Mouse (Mus musculus): Measurements from ENCODE around the gene Mon1a. TPM values are rescaled to one million over a fixed set of nuclear protein-coding genes. Genes with fewer than 3 reads are reported as not detected.

Mon1a gene
- polyA plus RNA-seq, 1 experiment from 2014 or later = 5.8 TPM

DNA sequence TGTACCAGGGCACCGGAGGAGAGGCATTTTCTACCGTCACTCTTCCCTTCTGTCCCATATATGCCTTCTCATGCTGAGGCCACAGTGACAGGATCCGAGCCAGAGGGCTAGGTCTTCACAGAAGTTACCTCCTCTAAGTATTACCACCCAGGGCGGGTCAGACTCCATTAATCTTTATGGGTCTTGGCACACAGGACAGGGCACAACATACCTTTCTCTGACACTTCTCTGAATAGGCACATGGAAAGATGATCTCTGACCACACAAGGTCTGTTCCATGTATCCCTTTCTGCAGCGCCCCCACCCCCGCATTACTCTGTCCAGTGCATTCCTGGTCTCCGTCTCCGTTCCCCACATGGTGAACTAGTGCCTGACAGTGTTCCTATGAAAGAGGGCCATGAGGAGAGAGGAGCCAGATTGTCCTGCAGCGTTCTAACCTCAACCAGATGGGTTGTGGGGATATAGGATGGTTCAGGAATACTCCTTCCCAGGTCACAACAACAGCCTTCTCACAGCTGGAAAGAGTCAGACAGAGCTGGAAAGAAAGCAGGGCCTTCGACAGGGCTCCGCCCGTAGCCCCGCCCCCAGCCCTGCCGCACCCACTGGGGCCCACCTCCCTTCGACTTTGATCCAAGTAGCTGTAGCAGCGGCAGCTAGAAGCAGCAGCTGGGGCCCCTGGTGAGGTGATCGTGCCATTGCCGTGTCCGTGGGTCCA, 18.5 kb downstream of the Mon1a start, which contains the start of gene Mst1r:
Gene Mst1r (plus strand): TSS at position 622 of the 715 bp plus-strand sequence.
- Histone ChIP-seq H3K4me3 (ENCODE audit: low read depth, low read length) (peak within 1 kb of the TSS; percentile 38), H3K36me3 (replicated peaks; ENCODE audit: insufficient read depth, low read length) (peaks cover 10% of the 10 kb centered on the region), H3K27me3 (ENCODE audit: insufficient read depth, low read length) (no peaks in the 10 kb centered on the region), H3K9me3 (ENCODE audit: low read length) (no peaks in the 10 kb centered on the region), H3K4me1 (ENCODE audit: insufficient read depth) (peaks cover 25% of the 10 kb centered on the region), H3K27ac (ENCODE audit: low read depth) (peak within 1 kb of the TSS; percentile 7; the same call in 1 of the 2 replicates), H3K4me2 (ENCODE audit: low read depth, low read length) (peak within 1 kb of the TSS; percentile 75), H3K9ac (replicated peaks) (peak within 1 kb of the TSS; percentile 51)
- peak; percentile 80 for DNase-seq
- 32% methylated on average over 19 of the region's 19 CpGs for WGBS (ENCODE audit: insufficient replicate concordance)
- peak; percentile 70 for ATAC-seq
- TF ChIP-seq CTCF (IDR thresholded peaks at IDR 0.05; ENCODE audit: low read depth) (no peak), EP300 (IDR thresholded peaks at IDR 0.05; ENCODE audit: low read depth) (no peak)

- no peaks in the 10 kb centered on the region for H3K27me3 ChIP-seq (ENCODE audit: insufficient read depth, low read length)
- DNase-seq (no peak), ATAC-seq (peak; percentile 42)
- H3K36me3 ChIP-seq (replicated peaks; ENCODE audit: insufficient read depth, low read length) = peaks cover 5% of the 10 kb centered on the region; the same call in 1 of the 2 replicates
- no peaks in the 10 kb centered on the region for H3K9me3 ChIP-seq (ENCODE audit: low read length)
- H3K4me2 ChIP-seq (ENCODE audit: low read depth, low read length) = peak overlapping the region; percentile 75
- WGBS (ENCODE audit: insufficient replicate concordance) = 51% methylated on average over 31 of the region's 31 CpGs
- TF ChIP-seq EP300 (IDR thresholded peaks at IDR 0.05; ENCODE audit: low read depth) (no peak), CTCF (IDR thresholded peaks at IDR 0.05; ENCODE audit: low read depth) (no peak)
- peaks cover 25% of the 10 kb centered on the region for H3K4me1 ChIP-seq (ENCODE audit: insufficient read depth)
- peak overlapping the region; percentile 7; the same call in 1 of the 2 replicates for H3K27ac ChIP-seq (ENCODE audit: low read depth)
- peak overlapping the region; percentile 51 for H3K9ac ChIP-seq (replicated peaks)
- peak overlapping the region; percentile 38 for H3K4me3 ChIP-seq (ENCODE audit: low read depth, low read length)
These were observed 19.2 kb downstream of the Mon1a start for GRCm38 (mm10) chr9:107906967-107907800.

- Histone ChIP-seq H3K27me3 (ENCODE audit: insufficient read depth, low read length) (no peaks in the 10 kb centered on the region), H3K9ac (replicated peaks) (0 out of 2 replicates have a peak overlapping the region, but pooled peaks have one; percentile 16), H3K27ac (ENCODE audit: low read depth) (no peak overlapping the region), H3K36me3 (replicated peaks; ENCODE audit: insufficient read depth, low read length) (peaks cover under 1% of the 10 kb centered on the region; the same call in 1 of the 2 replicates), H3K4me2 (ENCODE audit: low read depth, low read length) (peak overlapping the region; percentile 75), H3K4me1 (ENCODE audit: insufficient read depth) (peaks cover 25% of the 10 kb centered on the region), H3K9me3 (ENCODE audit: low read length) (no peaks in the 10 kb centered on the region), H3K4me3 (ENCODE audit: low read depth, low read length) (no peak overlapping the region)
- TF ChIP-seq CTCF (IDR thresholded peaks at IDR 0.05; ENCODE audit: low read depth) (no peak), EP300 (IDR thresholded peaks at IDR 0.05; ENCODE audit: low read depth) (no peak)
- no peak for DNase-seq
- ATAC-seq = peak; percentile 29
- 78% methylated on average over 14 of the region's 14 CpGs for WGBS (ENCODE audit: insufficient replicate concordance)
These were observed 19.8 kb downstream of the Mon1a start for GRCm38 (mm10) chr9:107907801-107908120.

- 0 out of 2 replicates have a peak overlapping the region, but pooled peaks have one; percentile 16 for H3K9ac ChIP-seq (replicated peaks)
These were observed 20.6 kb downstream of the Mon1a start for GRCm38 (mm10) chr9:107908410-107909158.

GRCm38 (mm10) chr9:107910025-107910769, 22.2 kb downstream of the Mon1a start:
- 78% methylated on average over 15 of the region's 15 CpGs for WGBS (ENCODE audit: insufficient replicate concordance)
- H3K36me3 ChIP-seq (replicated peaks; ENCODE audit: insufficient read depth, low read length) = no peaks in the 10 kb centered on the region
- H3K9ac ChIP-seq (replicated peaks) = no peak overlapping the region
- TF ChIP-seq CTCF (IDR thresholded peaks at IDR 0.05; ENCODE audit: low read depth) (no peak), EP300 (IDR thresholded peaks at IDR 0.05; ENCODE audit: low read depth) (no peak)
- H3K4me3 ChIP-seq (ENCODE audit: low read depth, low read length) = no peak overlapping the region
- H3K4me2 ChIP-seq (ENCODE audit: low read depth, low read length) = no peak overlapping the region
- ATAC-seq = no peak
- no peaks in the 10 kb centered on the region for H3K27me3 ChIP-seq (ENCODE audit: insufficient read depth, low read length)
- no peaks in the 10 kb centered on the region for H3K9me3 ChIP-seq (ENCODE audit: low read length)
- no peak overlapping the region for H3K27ac ChIP-seq (ENCODE audit: low read depth)
- peaks cover 25% of the 10 kb centered on the region for H3K4me1 ChIP-seq (ENCODE audit: insufficient read depth)
- DNase-seq = no peak

More at GRCm38 (mm10) chr9:107908410-107909158, 20.6 kb downstream of the Mon1a start:
- Histone ChIP-seq H3K36me3 (replicated peaks; ENCODE audit: insufficient read depth, low read length) (no peaks in the 10 kb centered on the region), H3K4me1 (ENCODE audit: insufficient read depth) (peaks cover 25% of the 10 kb centered on the region), H3K4me3 (ENCODE audit: low read depth, low read length) (no peak overlapping the region), H3K4me2 (ENCODE audit: low read depth, low read length) (peak overlapping the region; percentile 75), H3K27me3 (ENCODE audit: insufficient read depth, low read length) (no peaks in the 10 kb centered on the region), H3K27ac (ENCODE audit: low read depth) (no peak overlapping the region), H3K9me3 (ENCODE audit: low read length) (no peaks in the 10 kb centered on the region)
- 36% methylated on average over 18 of the region's 18 CpGs for WGBS (ENCODE audit: insufficient replicate concordance)
- ATAC-seq (no peak), DNase-seq (no peak)
- TF ChIP-seq CTCF (IDR thresholded peaks at IDR 0.05; ENCODE audit: low read depth) (no peak), EP300 (IDR thresholded peaks at IDR 0.05; ENCODE audit: low read depth) (no peak)

Data from liver, postnatal 0 days (tissue).